Mouse (Mus musculus) granulocyte monocyte progenitor cell, adult 5-6 weeks (primary cell): ENCODE results near the gene Znrf1. TPM values are rescaled to one million over a fixed set of nuclear protein-coding genes. Genes with fewer than 3 reads are reported as not detected.

Experiments used
- ATAC-seq: replicated peaks from 2 replicates; pipeline ENCODE4 v1.8.0; 2016; ENCODE audit warnings: mild to moderate bottlenecking, moderate TSS enrichment, inconsistent platforms; ENCODE audit not compliant: poor library complexity, severe bottlenecking
- total RNA-seq, 2 experiments: library from RNA; stranded (forward) in 1 of 2; stranded (reverse) in 1 of 2; fragments of 200-712, 200-1000 nt in 1 of 2; fragments of >200 nt in 1 of 2; fragmentation: Nextera tagmentation in 1 of 2; gene quantifications; 2 replicates each; pipeline ENCODE4 v1.2.3; 2014 to 2017

The Znrf1 gene
- total RNA-seq, 2 experiments from 2014 or later, result 63.4 to 84.7 TPM

GRCm38 (mm10) chr8:111658819-111659423, 123.0 kb downstream of the Znrf1 start:
- ATAC-seq, result peak; percentile 60

DNA sequence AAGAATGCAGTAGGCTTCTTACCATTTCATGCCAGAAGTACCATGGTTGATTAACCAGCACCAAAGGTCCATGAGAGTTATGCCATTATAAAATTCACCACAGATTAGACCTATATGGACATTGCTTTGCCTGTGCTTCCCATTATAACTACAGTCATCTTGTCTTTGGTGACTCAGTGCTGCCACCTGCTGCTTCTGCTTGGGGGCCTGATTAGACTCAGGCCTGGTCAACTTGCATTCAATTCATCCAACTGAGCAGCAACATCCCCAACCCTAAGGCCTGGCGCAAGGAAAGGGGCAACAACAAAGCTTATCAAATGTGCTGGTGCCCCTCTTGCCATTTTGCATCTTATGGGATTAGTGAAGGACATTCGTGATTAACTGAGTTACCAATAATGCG, 126.6 kb downstream of the Znrf1 start:
- peak; percentile 85 for ATAC-seq

GRCm38 (mm10) chr8:111666751-111667150, 130.9 kb downstream of the Znrf1 start:
- ATAC-seq, result no peak

Other genes with a start within 250 kb of the Znrf1 start
- 73.8 and 74.6 TPM in 2 replicates for gene Rfwd3, start 235.9 kb upstream of the Znrf1 start, total RNA-seq (2014; fragmentation: Nextera tagmentation)
- 72.6 and 77.3 TPM in 2 replicates for gene Rfwd3, start 235.9 kb upstream of the Znrf1 start, total RNA-seq (2017)
- gene Mlkl, start 197.9 kb upstream of the Znrf1 start, total RNA-seq (2014; fragmentation: Nextera tagmentation), result 69.6 and 84.6 TPM in 2 replicates
- 79.5 and 106 TPM in 2 replicates for gene Mlkl, start 197.9 kb upstream of the Znrf1 start, total RNA-seq (2017)
- gene Fa2h, start 142.3 kb upstream of the Znrf1 start, total RNA-seq (2014; fragmentation: Nextera tagmentation), result not detected in 2 replicates
- not detected in 2 replicates for gene Fa2h, start 142.3 kb upstream of the Znrf1 start, total RNA-seq (2017)
- 6.7 and 7.7 TPM in 2 replicates for gene Wdr59, start 14.0 kb upstream of the Znrf1 start, total RNA-seq (2014; fragmentation: Nextera tagmentation)
- gene Wdr59, start 14.0 kb upstream of the Znrf1 start, total RNA-seq (2017), result 4.0 and 5.6 TPM in 2 replicates
- gene Ldhd, start 94.3 kb downstream of the Znrf1 start, total RNA-seq (2014; fragmentation: Nextera tagmentation), result not detected in 2 replicates
- not detected in 2 replicates for gene Ldhd, start 94.3 kb downstream of the Znrf1 start, total RNA-seq (2017)
- gene Zfp1, start 107.3 kb downstream of the Znrf1 start, total RNA-seq (2014; fragmentation: Nextera tagmentation), result 14.9 and 23.6 TPM in 2 replicates
- gene Zfp1, start 107.3 kb downstream of the Znrf1 start, total RNA-seq (2017), result 10.9 and 11.2 TPM in 2 replicates
- gene Ctrb1, start 154.9 kb downstream of the Znrf1 start, total RNA-seq (2014; fragmentation: Nextera tagmentation), result not detected in 2 replicates
- gene Ctrb1, start 154.9 kb downstream of the Znrf1 start, total RNA-seq (2017), result not detected in 2 replicates
- not detected in 2 replicates for gene Bcar1, start 207.7 kb downstream of the Znrf1 start, total RNA-seq (2014; fragmentation: Nextera tagmentation)
- gene Bcar1, start 207.7 kb downstream of the Znrf1 start, total RNA-seq (2017), result not detected in 2 replicates